Mouse (Mus musculus) hindbrain, embryonic 14.5 days (tissue): ENCODE measurements at regions not wholly inside any gene's neighbourhood (a gene's known extent, or its start where the extent isn't known, plus 50 kb on each side); places are given as distances from the start of the nearest gene placed in this dataset.

Source experiments
- ATAC-seq: fragments of 200-750 bp; cut with Nextera tagmentation; 2 replicates; pipeline ENCODE4 v1.8.0; 2017; ENCODE audit warnings: moderate number of reproducible peaks, mild to moderate bottlenecking, moderate TSS enrichment, moderate library complexity; ENCODE audit not compliant: low FRiP score
- DNase-seq: peaks from one replicate; pipeline ENCODE4 v3.0.0-alpha.2; 2015; ENCODE audit warnings: low spot score
- H3K27ac ChIP-seq: fragments of 300-500 bp; sonication (generic); 2 replicates; pipeline ENCODE4 v1.5.1; 2014; ENCODE audit warnings: mild to moderate bottlenecking, moderate library complexity
- H3K27me3 ChIP-seq: fragments of 300-500 bp; sonication (generic); 2 replicates; pipeline ENCODE4 v1.6.1; 2014; ENCODE audit warnings: mild to moderate bottlenecking, low read length, mixed read lengths; ENCODE audit not compliant: control insufficient read depth, insufficient read depth
- H3K36me3 ChIP-seq: fragments of 300-500 bp; sonication (generic); replicated peaks from 2 replicates; pipeline ENCODE4 v1.6.1; 2014; ENCODE audit not compliant: control insufficient read depth, insufficient read depth
- H3K4me1 ChIP-seq: fragments of 300-500 bp; sonication (generic); replicated peaks from 2 replicates; pipeline ENCODE4 v1.6.1; 2014; ENCODE audit warnings: antibody characterized with exemption, low read length, mixed read lengths; ENCODE audit not compliant: control insufficient read depth, insufficient read depth
- H3K4me2 ChIP-seq: fragments of 300-500 bp; sonication (generic); replicated peaks from 2 replicates; pipeline ENCODE4 v1.6.1; 2014; ENCODE audit warnings: mild to moderate bottlenecking, moderate library complexity
- H3K4me3 ChIP-seq: fragments of 300-500 bp; sonication (generic); replicated peaks from 2 replicates; pipeline ENCODE4 v1.5.1; 2014; ENCODE audit warnings: mild to moderate bottlenecking, low read length
- H3K9ac ChIP-seq: fragments of 300-500 bp; sonication (generic); 2 replicates; pipeline ENCODE4 v1.6.1; 2014
- H3K9me3 ChIP-seq: fragments of 300-500 bp; sonication (generic); 2 replicates; pipeline ENCODE4 v1.6.1; 2016; ENCODE audit warnings: low read length; ENCODE audit not compliant: control insufficient read depth
- WGBS: fragments of 180-500 bp; shearing (Covaris S2); extraction: QIAGEN DNeasy Blood & Tissue Kit; methylation state at CpG from one replicate; pipeline ENCODE4 v1.1.7; 2014; 5-methylcytosine and 5-hydroxymethylcytosine counted together

- no peaks in the 10 kb centered on the region for H3K27me3 ChIP-seq
- H3K4me2 ChIP-seq: no peak overlapping the region
- H3K9ac ChIP-seq: no peak overlapping the region
- H3K4me1 ChIP-seq: no peaks in the 10 kb centered on the region
- no peak overlapping the region for H3K27ac ChIP-seq
- no peak overlapping the region for H3K4me3 ChIP-seq
- H3K36me3 ChIP-seq: no peaks in the 10 kb centered on the region
- WGBS: 93% methylated on average over 1 of the region's 1 CpGs
- H3K9me3 ChIP-seq: no peaks in the 10 kb centered on the region
- DNase-seq (no peak), ATAC-seq (no peak)
Observed at GRCm38 (mm10) chr10:91953078-91953477, 769.1 kb downstream of the Nedd1 start.

GRCm38 (mm10) chr10:91923626-91924025 is 742.5 kb upstream of the Tmpo start:
- Histone ChIP-seq H3K27me3 (no peaks in the 10 kb centered on the region), H3K4me1 (no peaks in the 10 kb centered on the region), H3K9me3 (no peaks in the 10 kb centered on the region), H3K27ac (no peak overlapping the region), H3K4me3 (no peak overlapping the region), H3K36me3 (no peaks in the 10 kb centered on the region), H3K4me2 (no peak overlapping the region), H3K9ac (no peak overlapping the region)
- WGBS: 85% methylated on average over 3 of the region's 3 CpGs
- ATAC-seq: no peak
- DNase-seq: no peak

DNA sequence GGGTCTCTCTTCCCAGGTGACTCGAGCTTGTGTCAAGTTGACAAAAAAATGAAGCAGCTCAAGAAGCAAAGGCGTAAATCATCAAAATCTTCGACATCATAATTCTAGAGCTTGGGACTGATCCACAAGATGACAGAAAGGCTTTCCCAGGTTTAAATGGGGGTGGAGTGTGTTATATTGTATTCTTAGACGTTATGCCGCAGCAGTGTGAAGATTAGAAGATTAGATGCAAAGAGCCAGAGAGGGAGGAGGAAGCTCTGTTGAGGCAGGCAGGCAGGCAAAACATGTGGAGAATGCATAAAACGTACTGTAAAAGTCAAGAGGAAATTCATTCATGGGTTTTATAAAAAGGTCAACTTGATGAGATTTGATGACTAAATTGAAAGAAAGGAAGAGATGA is 708.7 kb upstream of the Tmpo start:
- H3K9me3 ChIP-seq: no peaks in the 10 kb centered on the region
- H3K4me2 ChIP-seq: no peak overlapping the region
- no peak for DNase-seq
- ATAC-seq: no peak
- H3K4me1 ChIP-seq: no peaks in the 10 kb centered on the region
- WGBS: 87% methylated on average over 6 of the region's 6 CpGs
- H3K36me3 ChIP-seq: no peaks in the 10 kb centered on the region
- H3K4me3 ChIP-seq: no peak overlapping the region
- no peak overlapping the region for H3K9ac ChIP-seq
- H3K27ac ChIP-seq: no peak overlapping the region
- no peaks in the 10 kb centered on the region for H3K27me3 ChIP-seq

DNA sequence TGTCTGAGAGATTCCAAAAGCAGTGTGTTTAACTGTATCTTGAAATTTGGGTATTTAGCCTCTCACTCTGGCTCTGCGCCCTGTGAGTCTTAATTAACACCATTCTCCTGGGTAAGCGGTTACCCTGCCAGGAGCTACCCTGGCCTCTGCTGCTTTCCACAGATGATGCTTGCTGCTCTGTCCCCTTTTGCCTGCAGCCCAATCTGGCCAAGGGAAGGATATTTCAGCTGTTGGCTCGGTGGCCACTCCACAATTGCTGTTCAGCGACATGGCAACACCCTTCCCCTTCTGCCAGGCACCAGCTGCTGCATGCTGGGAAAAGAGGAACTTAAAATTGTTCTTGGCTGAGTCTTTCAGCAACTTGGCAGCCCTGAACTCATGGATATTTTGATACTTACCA is 707.4 kb upstream of the Tmpo start:
- Histone ChIP-seq H3K9ac (no peak overlapping the region), H3K27me3 (no peaks in the 10 kb centered on the region), H3K4me3 (no peak overlapping the region), H3K9me3 (no peaks in the 10 kb centered on the region), H3K4me1 (no peaks in the 10 kb centered on the region), H3K36me3 (no peaks in the 10 kb centered on the region), H3K4me2 (no peak overlapping the region), H3K27ac (no peak overlapping the region)
- WGBS: 58% methylated on average over 4 of the region's 4 CpGs
- peak; percentile 33 for DNase-seq
- ATAC-seq: 0 out of 2 replicates have a peak, but pooled peaks have one; percentile 43

DNA sequence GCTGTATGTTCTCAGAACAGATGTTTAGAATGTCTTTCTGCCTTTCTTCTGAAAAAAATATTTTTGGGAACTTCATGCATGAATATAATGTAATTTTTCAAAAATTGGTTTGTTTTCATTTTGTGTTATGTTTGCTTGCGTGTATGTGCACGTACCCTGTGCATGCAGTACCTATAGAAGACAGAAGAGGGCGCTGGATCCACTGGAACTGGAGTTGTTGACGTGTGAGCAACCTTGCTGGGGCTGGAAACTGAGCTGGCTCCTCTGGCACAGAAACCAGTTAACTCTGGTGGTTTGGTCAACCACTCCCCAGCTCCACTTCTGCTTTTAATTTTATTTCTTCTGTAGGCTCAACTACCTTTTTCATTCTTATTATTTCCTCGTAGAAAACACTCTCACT is 702.0 kb upstream of the Tmpo start:
- Histone ChIP-seq H3K27me3 (no peaks in the 10 kb centered on the region), H3K9me3 (no peaks in the 10 kb centered on the region), H3K4me1 (peaks cover 5% of the 10 kb centered on the region; the same call in 1 of the 2 replicates), H3K36me3 (no peaks in the 10 kb centered on the region), H3K9ac (no peak overlapping the region), H3K4me3 (no peak overlapping the region), H3K4me2 (no peak overlapping the region), H3K27ac (no peak overlapping the region)
- ATAC-seq (no peak), DNase-seq (no peak)
- 74% methylated on average over 5 of the region's 5 CpGs for WGBS

GRCm38 (mm10) chr10:91882481-91882880 is 701.4 kb upstream of the Tmpo start:
- Histone ChIP-seq H3K4me3 (no peak overlapping the region), H3K9ac (no peak overlapping the region), H3K4me2 (no peak overlapping the region), H3K36me3 (no peaks in the 10 kb centered on the region), H3K27ac (no peak overlapping the region), H3K9me3 (no peaks in the 10 kb centered on the region), H3K4me1 (peaks cover 5% of the 10 kb centered on the region; the same call in 1 of the 2 replicates), H3K27me3 (no peaks in the 10 kb centered on the region)
- no peak for ATAC-seq
- no peak for DNase-seq
- WGBS: 74% methylated on average over 4 of the region's 4 CpGs

GRCm38 (mm10) chr10:91881521-91882228 is 700.6 kb upstream of the Tmpo start:
- ATAC-seq: no peak

GRCm38 (mm10) chr10:91875450-91875849 is 694.3 kb upstream of the Tmpo start:
- Histone ChIP-seq H3K4me1 (no peaks in the 10 kb centered on the region), H3K4me3 (no peak overlapping the region), H3K27me3 (no peaks in the 10 kb centered on the region), H3K4me2 (no peak overlapping the region), H3K9ac (no peak overlapping the region), H3K36me3 (no peaks in the 10 kb centered on the region), H3K27ac (no peak overlapping the region), H3K9me3 (no peaks in the 10 kb centered on the region)
- no peak for ATAC-seq
- no peak for DNase-seq
- 79% methylated on average over 3 of the region's 3 CpGs for WGBS

More at GRCm38 (mm10) chr10:91881521-91882228, 700.6 kb upstream of the Tmpo start:
- H3K4me1 ChIP-seq: peaks cover 5% of the 10 kb centered on the region; the same call in 1 of the 2 replicates
- peak overlapping the region; percentile 33 for H3K27ac ChIP-seq
- DNase-seq: peak; percentile 30
- H3K36me3 ChIP-seq: no peaks in the 10 kb centered on the region
- H3K27me3 ChIP-seq: no peaks in the 10 kb centered on the region
- H3K4me2 ChIP-seq: no peak overlapping the region
- H3K9ac ChIP-seq: 0 out of 2 replicates have a peak overlapping the region, but pooled peaks have one; percentile 21
- no peaks in the 10 kb centered on the region for H3K9me3 ChIP-seq
- no peak overlapping the region for H3K4me3 ChIP-seq
- WGBS: 10% methylated on average over 9 of the region's 9 CpGs

- no peaks in the 10 kb centered on the region for H3K27me3 ChIP-seq
- no peak overlapping the region for H3K27ac ChIP-seq
- no peak for DNase-seq
- no peak overlapping the region for H3K4me2 ChIP-seq
- no peaks in the 10 kb centered on the region for H3K9me3 ChIP-seq
- ATAC-seq: no peak
- no peak overlapping the region for H3K4me3 ChIP-seq
- no peaks in the 10 kb centered on the region for H3K4me1 ChIP-seq
- WGBS: 71% methylated on average over 4 of the region's 4 CpGs
- H3K9ac ChIP-seq: no peak overlapping the region
- no peaks in the 10 kb centered on the region for H3K36me3 ChIP-seq
Observed at GRCm38 (mm10) chr10:91871244-91871643, 690.1 kb upstream of the Tmpo start.
